Mouse (Mus musculus) erythroblast, embryonic 14.5 days (primary cell): ENCODE results near the gene Szt2. TPM values are rescaled to one million over a fixed set of nuclear protein-coding genes. Genes with fewer than 3 reads are reported as not detected.

ENCODE experiments used
- H3K27me3 ChIP-seq: 2 replicates; pipeline ENCODE4 v1.6.1; 2012; ENCODE audit warnings: inconsistent platforms; ENCODE audit not compliant: control insufficient read depth
- H3K36me3 ChIP-seq: 2 replicates; pipeline ENCODE4 v1.6.1; 2012; ENCODE audit warnings: mild to moderate bottlenecking, inconsistent platforms; ENCODE audit not compliant: control insufficient read depth
- H3K4me1 ChIP-seq: 2 replicates; pipeline ENCODE4 v1.6.1; 2012; ENCODE audit warnings: inconsistent platforms; ENCODE audit not compliant: control insufficient read depth
- H3K4me3 ChIP-seq: replicated peaks from 2 replicates; pipeline ENCODE3; 2012; ENCODE audit warnings: moderate library complexity, mild to moderate bottlenecking, inconsistent platforms
- H3K9me3 ChIP-seq: 2 replicates; pipeline ENCODE4 v1.6.1; 2012; ENCODE audit warnings: low read length, inconsistent platforms, mixed read lengths; ENCODE audit not compliant: control insufficient read depth
- GATA1 ChIP-seq: IDR thresholded peaks from 2 replicates; pipeline ENCODE4 v1.6.1; 2012; ENCODE audit warnings: low read length, inconsistent platforms, mixed read lengths
- TAL1 ChIP-seq: IDR thresholded peaks from 3 replicates; pipeline ENCODE4 v1.6.1; 2012; ENCODE audit warnings: low read length, inconsistent platforms, mixed read lengths
- polyA plus RNA-seq: library from polyadenylated mRNA; stranded (reverse); fragments of >175 nt; gene quantifications from 2 replicates; pipeline ENCODE4 v1.2.3, GENCODE M21; 2012

Szt2 gene
- polyA plus RNA-seq, 1 experiment, result 9.3 TPM

GRCm38 (mm10) chr4:118319706-118320344 lies 89.2 kb downstream of the Szt2 start:
- Histone ChIP-seq H3K4me3 (no peak overlapping the region), H3K36me3 (no peaks in the 10 kb centered on the region), H3K27me3 (no peaks in the 10 kb centered on the region), H3K9me3 (no peaks in the 10 kb centered on the region), H3K4me1 (no peaks in the 10 kb centered on the region)
- no peak for TF ChIP-seq GATA1
- TF ChIP-seq TAL1, result no peak

DNA sequence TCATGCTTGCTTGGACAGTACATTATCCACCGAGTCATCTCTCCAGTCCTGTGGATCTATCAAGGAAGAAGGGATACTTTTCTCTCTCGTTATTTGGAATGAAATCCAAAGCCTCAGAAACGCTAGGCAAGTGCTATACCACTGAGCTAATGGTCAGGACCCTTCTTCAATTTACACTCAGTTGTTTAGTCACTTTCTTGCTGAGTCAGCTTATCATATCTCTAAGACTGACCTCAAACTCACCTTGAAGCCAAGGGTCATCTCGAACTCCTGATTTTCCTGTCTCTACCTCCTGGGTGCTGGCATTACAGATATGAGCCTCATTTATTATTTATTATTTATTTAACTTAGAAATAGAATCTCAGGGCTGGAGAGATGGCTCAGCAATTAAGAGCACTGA lies 92.4 kb downstream of the Szt2 start:
- H3K36me3 ChIP-seq, result no peaks in the 10 kb centered on the region
- TF ChIP-seq TAL1 (no peak), GATA1 (no peak)
- H3K9me3 ChIP-seq, result no peaks in the 10 kb centered on the region
- no peaks in the 10 kb centered on the region for H3K4me1 ChIP-seq
- no peaks in the 10 kb centered on the region for H3K27me3 ChIP-seq
- no peak overlapping the region for H3K4me3 ChIP-seq

DNA sequence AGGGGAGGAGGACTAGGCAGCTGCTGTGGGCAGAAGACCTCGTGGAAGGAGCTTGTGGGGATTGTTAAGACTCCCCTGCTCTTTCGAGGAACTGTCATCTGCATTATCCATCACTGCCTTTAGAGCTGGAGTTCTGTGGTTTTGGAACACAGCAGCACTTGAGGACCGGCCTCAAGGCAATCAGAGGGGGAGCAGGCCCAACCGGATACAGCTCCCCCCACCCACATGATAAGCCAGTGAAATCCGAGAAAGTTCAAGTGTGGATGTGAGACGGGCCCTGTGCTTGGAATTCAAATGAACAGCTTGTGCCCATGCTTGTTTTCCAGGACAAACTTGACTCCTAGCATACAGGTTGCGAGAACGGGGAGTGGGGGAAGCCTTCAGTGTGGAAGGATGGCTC lies 93.8 kb downstream of the Szt2 start:
- H3K9me3 ChIP-seq, result no peaks in the 10 kb centered on the region
- TF ChIP-seq GATA1, result no peak
- TF ChIP-seq TAL1, result no peak
- no peak overlapping the region for H3K4me3 ChIP-seq
- no peaks in the 10 kb centered on the region for H3K4me1 ChIP-seq
- H3K36me3 ChIP-seq, result no peaks in the 10 kb centered on the region
- no peaks in the 10 kb centered on the region for H3K27me3 ChIP-seq

Other genes starting within 250 kb of the Szt2 start
- 2.6 and 3.3 TPM in 2 replicates for gene Kdm4a, start 229.2 kb downstream of the Szt2 start, polyA plus RNA-seq
- gene Ptprf, start 117.9 kb downstream of the Szt2 start, polyA plus RNA-seq, result 0.01 and 0.02 TPM in 2 replicates
- 6.4 and 8.6 TPM in 2 replicates for gene Med8, start 64 bp upstream of the Szt2 start, polyA plus RNA-seq
- gene Elovl1, start 18.8 kb upstream of the Szt2 start, polyA plus RNA-seq, result 8.2 and 9.2 TPM in 2 replicates
- gene Cdc20, start 28.1 kb upstream of the Szt2 start, polyA plus RNA-seq, result 24.8 and 31.7 TPM in 2 replicates
- 0.11 and 0.13 TPM in 2 replicates for gene Mpl, start 48.2 kb upstream of the Szt2 start, polyA plus RNA-seq
- 0.08 and 0.10 TPM in 2 replicates for gene Tie1, start 80.8 kb upstream of the Szt2 start, polyA plus RNA-seq
- gene 2610528J11Rik, start 117.7 kb upstream of the Szt2 start, polyA plus RNA-seq, result 0.05 TPM in 1 of 2 replicates, not detected in the other
- not detected in 2 replicates for gene Tmem125, start 134.8 kb upstream of the Szt2 start, polyA plus RNA-seq
- 0.17 and 0.32 TPM in 2 replicates for gene Cfap57, start 211.5 kb upstream of the Szt2 start, polyA plus RNA-seq
- gene Ebna1bp2, start 211.5 kb upstream of the Szt2 start, polyA plus RNA-seq, result 0.83 and 1.8 TPM in 2 replicates
- gene Olfr62, start 249.7 kb upstream of the Szt2 start, polyA plus RNA-seq, result not detected in 2 replicates